Mouse (Mus musculus): Measurements from ENCODE around the gene Htra3.

Htra3 gene

GRCm38 (mm10) chr5:35609971-35610370, 69.6 kb downstream of the Htra3 start:
- no peak for DNase-seq

DNA sequence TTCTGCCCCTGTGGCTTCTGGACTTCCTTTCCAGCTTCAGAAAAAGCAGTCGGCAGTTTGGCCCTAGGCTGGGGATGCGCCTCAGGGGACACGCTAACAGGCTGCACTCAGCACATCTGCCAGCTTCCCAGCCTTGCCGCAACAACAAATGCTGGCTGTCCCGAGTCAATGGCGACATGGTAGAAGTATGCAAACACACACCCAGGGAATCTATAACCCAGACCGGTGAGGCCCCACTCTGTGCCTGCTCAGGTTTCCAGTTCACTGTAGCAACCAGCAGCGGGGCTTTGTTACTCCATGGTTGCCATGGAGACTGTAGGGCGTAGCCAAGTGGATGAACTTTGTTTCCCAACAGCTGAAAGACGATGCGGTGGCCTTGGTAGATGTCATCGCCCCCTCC, 70.2 kb downstream of the Htra3 start:
- DNase-seq = no peak

DNA sequence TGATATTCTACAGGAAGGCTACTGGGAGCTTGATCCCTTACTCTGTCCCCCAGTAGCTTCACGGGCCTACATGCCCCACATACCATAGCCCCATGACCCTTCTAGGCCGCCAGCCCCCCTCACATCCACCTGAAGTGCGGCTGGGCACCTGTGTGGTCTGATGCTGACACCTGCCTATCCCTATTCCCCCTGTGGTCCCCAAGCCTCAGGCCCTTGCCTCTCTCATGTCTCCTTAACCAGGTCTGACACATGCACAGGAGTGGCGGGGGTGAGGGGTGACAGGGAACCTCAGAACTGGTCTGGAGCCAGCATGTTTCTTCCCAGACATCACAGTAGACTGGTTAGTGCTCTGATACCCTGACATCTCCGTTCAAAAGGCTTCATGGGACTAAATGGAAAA, 71.0 kb downstream of the Htra3 start:
- DNase-seq = no peak

GRCm38 (mm10) chr5:35607784-35608183, 71.8 kb downstream of the Htra3 start:
- no peak for DNase-seq

DNA sequence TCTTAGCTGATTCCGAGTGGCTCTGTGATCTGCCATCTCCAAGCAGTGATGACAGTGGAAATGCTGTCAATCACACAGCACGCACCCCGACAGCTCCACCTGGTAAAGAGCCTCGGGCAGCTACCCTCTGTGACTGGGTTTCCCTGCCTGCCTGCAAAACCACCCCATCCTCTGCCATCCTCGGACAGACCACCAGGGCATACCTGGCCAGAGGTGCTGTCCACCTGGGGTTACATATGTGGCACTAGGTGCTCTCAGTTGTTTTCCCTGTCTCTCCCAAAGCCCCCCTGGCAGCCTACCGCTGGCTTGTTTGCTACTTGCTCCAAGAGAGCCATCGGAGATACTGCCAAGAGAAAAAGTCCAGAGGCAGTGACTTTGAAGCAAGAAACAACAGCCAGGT, 72.8 kb downstream of the Htra3 start:
- no peak for DNase-seq

DNA sequence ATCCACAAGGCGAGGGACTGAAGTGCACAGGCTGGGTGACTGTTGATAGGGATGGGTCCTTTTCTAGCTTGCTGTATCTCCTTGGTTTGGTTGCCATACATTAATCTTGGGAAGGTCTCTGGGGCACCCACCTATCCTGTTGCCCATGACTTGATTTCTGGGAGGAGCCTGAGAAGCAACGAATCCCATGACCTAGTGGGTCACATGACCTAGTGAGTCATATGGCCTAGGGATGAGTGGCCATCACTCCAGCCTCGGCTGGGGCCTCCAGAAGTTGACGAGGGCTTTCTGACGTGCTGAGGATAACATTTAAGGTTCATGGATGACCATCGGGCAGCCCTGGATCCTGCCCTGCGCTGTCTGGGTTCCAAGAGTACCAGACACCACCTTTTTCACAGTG, 74.2 kb downstream of the Htra3 start:
- DNase-seq = no peak

Data from thymus, postnatal 4 days (tissue).